Mouse (Mus musculus): Measurements from ENCODE around the gene Wdr77. TPM values are rescaled to one million over a fixed set of nuclear protein-coding genes. Genes with fewer than 3 reads are reported as not detected.
"Not testable (repeated sequence)": the region's sequence is repeated elsewhere in the genome, so short reads cannot be mapped to it uniquely, and the experiment has no call there.

The Wdr77 gene
- polyA plus RNA-seq, 1 experiment from 2014 or later: 132 TPM

GRCm38 (mm10) chr3:106003360-106003759 lies 44.2 kb downstream of the Wdr77 start:
- 71% methylated on average over 10 of the region's 10 CpGs for WGBS
- not testable (repeated sequence) for ATAC-seq (ENCODE audit: insufficient read depth, low FRiP score, low TSS enrichment); H3K27ac ChIP-seq (ENCODE audit: low read depth, low read length); DNase-seq (ENCODE audit: low spot score); H3K27me3 ChIP-seq (ENCODE audit: control insufficient read depth, insufficient read depth, low read length); H3K36me3 ChIP-seq (ENCODE audit: control insufficient read depth, insufficient read depth, low read length); H3K9ac ChIP-seq (ENCODE audit: low read length); H3K4me2 ChIP-seq (ENCODE audit: low read depth); H3K9me3 ChIP-seq (ENCODE audit: control insufficient read depth, low read length); H3K4me3 ChIP-seq (ENCODE audit: low read depth, low read length); H3K4me1 ChIP-seq (ENCODE audit: control insufficient read depth, insufficient read depth, low read length)

GRCm38 (mm10) chr3:106014546-106014945 lies 55.4 kb downstream of the Wdr77 start, which contains the start of gene Pifo:
Gene Pifo (minus strand): TSS chr3:106014646.
- 90% methylated on average over 2 of the region's 2 CpGs for WGBS
- H3K4me1 ChIP-seq (ENCODE audit: control insufficient read depth, insufficient read depth, low read length): no peaks in the 10 kb centered on the region

More at GRCm38 (mm10) chr3:106014546-106014945, 55.4 kb downstream of the Wdr77 start, which contains the start of gene Pifo:
- Histone ChIP-seq H3K4me3 (ENCODE audit: low read depth, low read length) (no peak within 1 kb of the TSS), H3K9me3 (ENCODE audit: control insufficient read depth, low read length) (no peaks in the 10 kb centered on the region), H3K9ac (ENCODE audit: low read length) (no peak within 1 kb of the TSS), H3K27me3 (ENCODE audit: control insufficient read depth, insufficient read depth, low read length) (no peaks in the 10 kb centered on the region), H3K27ac (ENCODE audit: low read depth, low read length) (no peak within 1 kb of the TSS), H3K36me3 (ENCODE audit: control insufficient read depth, insufficient read depth, low read length) (no peaks in the 10 kb centered on the region), H3K4me2 (ENCODE audit: low read depth) (no peak within 1 kb of the TSS)
- ATAC-seq (ENCODE audit: insufficient read depth, low FRiP score, low TSS enrichment) (no peak), DNase-seq (ENCODE audit: low spot score) (no peak)

Other genes with a start within 250 kb of the Wdr77 start
- gene Rap1a, start 158.0 kb upstream of the Wdr77 start, polyA plus RNA-seq (2014; fragmentation: Nextera tagmentation; extraction: Ambion mirVana): 68.1 and 75.9 TPM in 2 replicates
- 0.19 and 0.31 TPM in 2 replicates for gene Adora3, start 88.5 kb upstream of the Wdr77 start, polyA plus RNA-seq (2014; fragmentation: Nextera tagmentation; extraction: Ambion mirVana)
- not detected in 2 replicates for gene Tmigd3, start 88.5 kb upstream of the Wdr77 start, polyA plus RNA-seq (2014; fragmentation: Nextera tagmentation; extraction: Ambion mirVana)
- 0.57 and 0.76 TPM in 2 replicates for gene I830077J02Rik, start 26.7 kb upstream of the Wdr77 start, polyA plus RNA-seq (2014; fragmentation: Nextera tagmentation; extraction: Ambion mirVana)
- 548 and 549 TPM in 2 replicates for gene Atp5f1, start 730 bp downstream of the Wdr77 start, polyA plus RNA-seq (2014; fragmentation: Nextera tagmentation; extraction: Ambion mirVana)
- 2.0 and 3.2 TPM in 2 replicates for gene Ovgp1, start 14.3 kb downstream of the Wdr77 start, polyA plus RNA-seq (2014; fragmentation: Nextera tagmentation; extraction: Ambion mirVana)
- not detected in 2 replicates for gene Pifo, start 55.3 kb downstream of the Wdr77 start, polyA plus RNA-seq (2014; fragmentation: Nextera tagmentation; extraction: Ambion mirVana)
- gene Chil5, start 73.4 kb downstream of the Wdr77 start, polyA plus RNA-seq (2014; fragmentation: Nextera tagmentation; extraction: Ambion mirVana): not detected in 2 replicates
- not detected in 2 replicates for gene Chia1, start 153.9 kb downstream of the Wdr77 start, polyA plus RNA-seq (2014; fragmentation: Nextera tagmentation; extraction: Ambion mirVana)
- not detected in 2 replicates for gene Chil3, start 208.2 kb downstream of the Wdr77 start, polyA plus RNA-seq (2014; fragmentation: Nextera tagmentation; extraction: Ambion mirVana)

Measured in neural tube, embryonic 11.5 days (tissue).